Mouse (Mus musculus): ENCODE results near the gene Cmtr1. TPM values are rescaled to one million over a fixed set of nuclear protein-coding genes. Genes with fewer than 3 reads are reported as not detected.

Gene Cmtr1
- polyA plus RNA-seq, 1 experiment from 2014 or later = 68.9 TPM

DNA sequence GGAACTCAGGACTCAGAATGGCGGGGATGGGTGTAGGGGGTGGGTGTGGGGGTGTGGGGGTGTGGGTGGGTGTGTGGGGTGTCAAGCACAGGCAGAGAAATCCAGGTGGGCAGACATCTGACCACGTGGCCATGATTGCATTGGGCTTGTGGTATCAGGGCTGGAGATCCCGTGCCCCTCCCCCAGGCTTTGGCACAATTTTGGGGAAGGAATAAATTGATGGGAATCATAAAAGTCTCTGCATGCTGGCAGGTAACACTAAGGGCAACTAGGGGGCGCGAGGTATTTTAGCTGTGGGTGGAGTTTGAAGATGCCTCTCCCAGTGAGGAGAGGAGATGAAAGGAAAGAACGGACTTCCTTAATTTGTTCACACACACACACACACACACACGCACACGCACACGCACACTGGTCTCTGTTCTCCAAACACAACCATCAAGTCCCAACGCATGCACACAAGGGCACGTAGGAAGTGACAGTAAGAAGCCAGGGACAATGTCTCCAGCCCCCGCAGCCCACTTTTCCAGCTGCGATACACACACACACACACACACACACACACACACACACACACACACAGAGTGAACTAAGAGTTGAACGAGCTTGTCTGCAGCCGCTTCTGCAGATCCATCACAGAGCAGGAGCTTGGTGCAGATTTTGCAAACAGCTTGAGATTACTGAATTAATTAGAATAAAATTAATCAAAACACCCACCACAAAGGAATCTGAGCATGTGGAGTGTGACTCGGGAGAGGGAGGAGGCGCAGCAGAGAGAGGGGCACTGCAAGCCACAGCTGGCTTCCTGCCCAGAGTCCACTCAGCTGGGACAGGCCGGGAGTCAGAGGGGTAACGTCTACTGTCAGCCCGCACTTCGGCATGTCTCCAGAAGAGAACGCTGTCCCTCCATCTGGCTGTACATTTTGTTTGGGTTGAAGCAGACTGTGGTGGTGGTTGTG, 77.7 kb downstream of the Cmtr1 start:
- peak overlapping the region; percentile 30; the same call in 1 of the 2 replicates for H3K4me2 ChIP-seq (replicated peaks; ENCODE audit: low read depth)
- H3K9me3 ChIP-seq (ENCODE audit: control insufficient read depth) = no peaks in the 10 kb centered on the region
- peak; percentile 58 for TF ChIP-seq CTCF (IDR thresholded peaks at IDR 0.05; ENCODE audit: low read depth)
- H3K4me3 ChIP-seq (ENCODE audit: low read depth, low read length) = no peak overlapping the region
- no peaks in the 10 kb centered on the region; the same call in 1 of the 2 replicates for H3K4me1 ChIP-seq (replicated peaks; ENCODE audit: control insufficient read depth, insufficient read depth, low read length)
- H3K27me3 ChIP-seq (replicated peaks; ENCODE audit: control insufficient read depth, insufficient read depth, low read length) = no peaks in the 10 kb centered on the region
- no peak for ATAC-seq
- H3K9ac ChIP-seq (ENCODE audit: low read depth, low read length) = no peak overlapping the region
- WGBS = 37% methylated on average over 22 of the region's 22 CpGs
- H3K36me3 ChIP-seq (ENCODE audit: control insufficient read depth, insufficient read depth) = no peaks in the 10 kb centered on the region
- H3K27ac ChIP-seq (ENCODE audit: low read depth, low read length) = no peak overlapping the region

GRCm38 (mm10) chr17:29747466-29747865, 87.1 kb downstream of the Cmtr1 start:
- TF ChIP-seq CTCF (IDR thresholded peaks at IDR 0.05; ENCODE audit: low read depth) = no peak
- H3K27me3 ChIP-seq (replicated peaks; ENCODE audit: control insufficient read depth, insufficient read depth, low read length) = no peaks in the 10 kb centered on the region
- no peak overlapping the region for H3K9ac ChIP-seq (ENCODE audit: low read depth, low read length)
- H3K9me3 ChIP-seq (ENCODE audit: control insufficient read depth) = no peaks in the 10 kb centered on the region
- H3K4me2 ChIP-seq (replicated peaks; ENCODE audit: low read depth) = no peak overlapping the region
- H3K27ac ChIP-seq (ENCODE audit: low read depth, low read length) = no peak overlapping the region
- 80% methylated on average over 6 of the region's 6 CpGs for WGBS
- no peaks in the 10 kb centered on the region for H3K36me3 ChIP-seq (ENCODE audit: control insufficient read depth, insufficient read depth)
- H3K4me3 ChIP-seq (ENCODE audit: low read depth, low read length) = no peak overlapping the region
- H3K4me1 ChIP-seq (replicated peaks; ENCODE audit: control insufficient read depth, insufficient read depth, low read length) = no peaks in the 10 kb centered on the region
- ATAC-seq = no peak

- Histone ChIP-seq H3K4me3 (ENCODE audit: low read depth, low read length) (no peak overlapping the region), H3K36me3 (ENCODE audit: control insufficient read depth, insufficient read depth) (no peaks in the 10 kb centered on the region), H3K9ac (ENCODE audit: low read depth, low read length) (no peak overlapping the region), H3K27ac (ENCODE audit: low read depth, low read length) (no peak overlapping the region), H3K9me3 (ENCODE audit: control insufficient read depth) (no peaks in the 10 kb centered on the region), H3K27me3 (replicated peaks; ENCODE audit: control insufficient read depth, insufficient read depth, low read length) (no peaks in the 10 kb centered on the region), H3K4me2 (replicated peaks; ENCODE audit: low read depth) (no peak overlapping the region), H3K4me1 (replicated peaks; ENCODE audit: control insufficient read depth, insufficient read depth, low read length) (no peaks in the 10 kb centered on the region)
- TF ChIP-seq CTCF (IDR thresholded peaks at IDR 0.05; ENCODE audit: low read depth) = 0 out of 2 replicates have a peak, but pooled peaks have one; percentile 11
- ATAC-seq = no peak
- WGBS = 59% methylated on average over 4 of the region's 4 CpGs
Measured at GRCm38 (mm10) chr17:29754510-29754909, 94.1 kb downstream of the Cmtr1 start.

Other genes starting within 250 kb of the Cmtr1 start
- 16.8 and 18.9 TPM in 2 replicates for gene Pim1, start 169.8 kb upstream of the Cmtr1 start, polyA plus RNA-seq (2015; fragmentation: Nextera tagmentation; extraction: Ambion mirVana)
- not detected in 2 replicates for gene Gm17657, start 111.0 kb upstream of the Cmtr1 start, polyA plus RNA-seq (2015; fragmentation: Nextera tagmentation; extraction: Ambion mirVana)
- 8.6 TPM in 2 replicates for gene Tbc1d22b, start 110.8 kb upstream of the Cmtr1 start, polyA plus RNA-seq (2015; fragmentation: Nextera tagmentation; extraction: Ambion mirVana)
- 0.16 TPM in 1 of 2 replicates, not detected in the other for gene Tmem217, start 108.2 kb upstream of the Cmtr1 start, polyA plus RNA-seq (2015; fragmentation: Nextera tagmentation; extraction: Ambion mirVana)
- gene Rnf8, start 45.8 kb upstream of the Cmtr1 start, polyA plus RNA-seq (2015; fragmentation: Nextera tagmentation; extraction: Ambion mirVana) = 26.7 and 29.1 TPM in 2 replicates
- 0.81 and 0.82 TPM in 2 replicates for gene Gm28043, start 45.7 kb upstream of the Cmtr1 start, polyA plus RNA-seq (2015; fragmentation: Nextera tagmentation; extraction: Ambion mirVana)
- 5.9 and 6.6 TPM in 2 replicates for gene Ccdc167, start 56.4 kb downstream of the Cmtr1 start, polyA plus RNA-seq (2015; fragmentation: Nextera tagmentation; extraction: Ambion mirVana)

Data from intestine, postnatal 0 days (tissue).